Mouse (Mus musculus): Measurements from ENCODE around the gene Smco2.

Gene Smco2

GRCm38 (mm10) chr6:146850050-146850449 is at the start of gene Smco2:
Gene Smco2, plus strand, starts transcription at chr6:146850104.
- no peak for DNase-seq

GRCm38 (mm10) chr6:146809991-146810390 is 39.9 kb upstream of the Smco2 start:
- peak; percentile 86 for DNase-seq

GRCm38 (mm10) chr6:146813007-146813406 is 36.9 kb upstream of the Smco2 start:
- DNase-seq: no peak

GRCm38 (mm10) chr6:146820177-146820965 is 29.5 kb upstream of the Smco2 start:
- DNase-seq: no peak

- no peak for DNase-seq
These were observed 27.9 kb upstream of the Smco2 start for GRCm38 (mm10) chr6:146821958-146822357.

- DNase-seq: no peak
These were observed 25.0 kb upstream of the Smco2 start for GRCm38 (mm10) chr6:146824727-146825486.

- DNase-seq: no peak
These were observed 24.5 kb upstream of the Smco2 start for GRCm38 (mm10) chr6:146825487-146825773.

- no peak for DNase-seq
These were observed 18.6 kb upstream of the Smco2 start for GRCm38 (mm10) chr6:146831320-146831719.

GRCm38 (mm10) chr6:146833485-146834314 is 16.2 kb upstream of the Smco2 start:
- DNase-seq: peak; percentile 90

- DNase-seq: no peak
These were observed 15.6 kb upstream of the Smco2 start for GRCm38 (mm10) chr6:146834342-146834741.

GRCm38 (mm10) chr6:146835784-146836183 is 14.1 kb upstream of the Smco2 start:
- DNase-seq: no peak

GRCm38 (mm10) chr6:146837316-146837715 is 12.6 kb upstream of the Smco2 start:
- DNase-seq: no peak

- DNase-seq: no peak
These were observed 11.5 kb upstream of the Smco2 start for GRCm38 (mm10) chr6:146838366-146838765.

GRCm38 (mm10) chr6:146838863-146839262 is 11.0 kb upstream of the Smco2 start:
- no peak for DNase-seq

GRCm38 (mm10) chr6:146844867-146845266 is 5.0 kb upstream of the Smco2 start:
- peak; percentile 96 for DNase-seq

- DNase-seq: no peak
These were observed 4.6 kb upstream of the Smco2 start for GRCm38 (mm10) chr6:146845347-146845746.

- peak; percentile 96 for DNase-seq
These were observed 3.7 kb upstream of the Smco2 start for GRCm38 (mm10) chr6:146845961-146846750.

- no peak for DNase-seq
These were observed 2.5 kb upstream of the Smco2 start for GRCm38 (mm10) chr6:146847402-146847801.

- DNase-seq: no peak
These were observed 1.6 kb upstream of the Smco2 start for GRCm38 (mm10) chr6:146848281-146848680.

GRCm38 (mm10) chr6:146851916-146852315 is 2.0 kb downstream of the Smco2 start:
- no peak for DNase-seq

- DNase-seq: no peak
These were observed 2.8 kb downstream of the Smco2 start for GRCm38 (mm10) chr6:146852739-146853138.

- DNase-seq: no peak
These were observed 5.3 kb downstream of the Smco2 start for GRCm38 (mm10) chr6:146855185-146855584.

- DNase-seq: no peak
These were observed 7.5 kb downstream of the Smco2 start for GRCm38 (mm10) chr6:146857386-146857785.
